Mouse (Mus musculus) duodenum, adult 2 months (tissue): ENCODE measurements around the gene Grk6. TPM values are rescaled to one million over a fixed set of nuclear protein-coding genes. Genes with fewer than 3 reads are reported as not detected.

ENCODE experiments used
- polyA plus RNA-seq: library from polyadenylated mRNA; depleted of rRNA; stranded (reverse); fragments of >200 nt; gene quantifications from 2 replicates; pipeline ENCODE4 v1.2.3, GENCODE M21; 2012; ENCODE audit warnings: low replicate concordance; rRNA removed

The Grk6 gene
- 25.7 and 27.4 TPM in 2 replicates for polyA plus RNA-seq

DNA sequence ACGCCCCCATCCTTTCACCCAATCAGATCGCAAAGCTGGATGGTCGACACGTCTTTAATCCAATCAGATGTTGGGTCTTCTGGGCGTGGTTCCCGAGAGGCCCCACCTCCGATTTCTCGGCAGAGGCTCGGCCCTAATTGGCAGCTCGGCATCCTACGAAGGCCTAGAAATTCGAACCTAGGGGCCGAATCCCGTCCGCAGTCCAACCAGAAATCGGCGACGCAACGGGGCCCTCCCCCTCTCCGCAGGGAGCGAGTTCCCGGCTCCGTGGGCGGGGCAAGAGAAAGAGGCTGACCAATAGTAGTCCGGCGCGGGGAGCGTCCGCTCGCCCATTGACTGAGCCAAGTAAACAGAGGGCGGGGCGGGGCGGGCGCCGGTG, at the start of gene Grk6:
Grk6 (plus strand) TSS at position 136 of the 379 bp plus-strand sequence.

GRCm38 (mm10) chr13:55398088-55398487, 46.8 kb upstream of the Grk6 start, which contains the start of gene Slc34a1:
TSS of gene Slc34a1 (plus strand) at chr13:55398187.

DNA sequence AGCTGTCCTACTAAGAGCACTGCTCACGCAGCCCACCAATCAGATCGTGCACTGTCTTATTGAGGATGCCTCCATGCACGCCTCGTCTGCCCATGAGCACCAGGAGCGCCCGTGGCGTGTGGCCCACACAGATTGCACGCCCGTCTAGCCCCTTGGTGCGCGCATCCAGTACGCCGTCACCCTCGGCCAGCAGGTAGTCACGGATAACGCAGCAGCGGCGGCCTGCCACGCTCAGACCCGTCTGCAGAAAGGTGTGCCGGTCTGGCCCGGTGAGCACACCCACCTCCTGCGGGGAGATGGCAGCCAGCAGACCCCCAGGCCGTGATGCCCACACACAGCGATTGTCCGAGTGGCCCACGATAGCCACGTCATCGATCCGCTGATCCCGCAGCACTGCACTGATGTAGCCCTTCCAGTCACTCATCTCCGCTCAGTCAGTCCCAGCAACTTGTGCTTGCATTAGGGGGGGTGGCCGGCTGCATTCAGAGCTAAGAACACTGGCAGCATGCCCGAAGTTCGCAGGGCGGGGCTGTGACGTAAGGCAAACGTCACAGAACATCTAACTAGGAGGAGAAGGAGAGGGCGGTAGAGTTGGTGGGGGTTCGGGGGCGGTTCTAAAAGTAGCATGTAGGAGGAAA, 30.0 kb upstream of the Grk6 start, which contains the start of gene Pfn3:
Pfn3 (minus strand) TSS at position 490 of the 638 bp plus-strand sequence.

GRCm38 (mm10) chr13:55426613-55427012, 18.3 kb upstream of the Grk6 start, which contains the start of gene F12:
TSS of gene F12 (minus strand) at chr13:55426793.

GRCm38 (mm10) chr13:55464027-55464884, 19.4 kb downstream of the Grk6 start, which contains the start of gene Prr7:
TSS of gene Prr7 (plus strand) at chr13:55464267.

GRCm38 (mm10) chr13:55487578-55488498, 43.0 kb downstream of the Grk6 start, which contains the start of gene Dbn1:
TSS of gene Dbn1 (minus strand) at chr13:55488111.

Other genes starting within 250 kb of the Grk6 start
- 7.6 and 9.0 TPM in 2 replicates for gene Nsd1, start 235.3 kb upstream of the Grk6 start, polyA plus RNA-seq
- gene Prelid1, start 124.6 kb upstream of the Grk6 start, polyA plus RNA-seq: 816 and 1,080 TPM in 2 replicates
- gene Rab24, start 123.1 kb upstream of the Grk6 start, polyA plus RNA-seq: 50.4 and 109 TPM in 2 replicates
- gene Mxd3, start 115.2 kb upstream of the Grk6 start, polyA plus RNA-seq: 6.6 and 8.8 TPM in 2 replicates
- 79.1 and 91.4 TPM in 2 replicates for gene Lman2, start 82.3 kb upstream of the Grk6 start, polyA plus RNA-seq
- gene Rgs14, start 75.3 kb upstream of the Grk6 start, polyA plus RNA-seq: 5.0 and 14.5 TPM in 2 replicates
- gene Slc34a1, start 46.9 kb upstream of the Grk6 start, polyA plus RNA-seq: 0.12 and 0.28 TPM in 2 replicates
- gene Pfn3, start 29.8 kb upstream of the Grk6 start, polyA plus RNA-seq: not detected in 2 replicates
- gene F12, start 18.3 kb upstream of the Grk6 start, polyA plus RNA-seq: 0.13 and 0.63 TPM in 2 replicates
- 5.1 and 13.9 TPM in 2 replicates for gene Prr7, start 19.2 kb downstream of the Grk6 start, polyA plus RNA-seq
- 10.7 and 14.9 TPM in 2 replicates for gene Dbn1, start 43.0 kb downstream of the Grk6 start, polyA plus RNA-seq
- gene Pdlim7, start 68.6 kb downstream of the Grk6 start, polyA plus RNA-seq: 54.3 and 103 TPM in 2 replicates
- 11.7 and 26.9 TPM in 2 replicates for gene Dok3, start 84.2 kb downstream of the Grk6 start, polyA plus RNA-seq
- gene Ddx41, start 91.6 kb downstream of the Grk6 start, polyA plus RNA-seq: 36.9 and 37.2 TPM in 2 replicates
- gene Fam193b, start 126.0 kb downstream of the Grk6 start, polyA plus RNA-seq: 71.0 and 75.1 TPM in 2 replicates
- 19.5 and 29.4 TPM in 2 replicates for gene Tmed9, start 128.7 kb downstream of the Grk6 start, polyA plus RNA-seq
- gene B4galt7, start 154.8 kb downstream of the Grk6 start, polyA plus RNA-seq: 16.1 and 17.0 TPM in 2 replicates
- 4.8 and 8.4 TPM in 2 replicates for gene Caml, start 177.9 kb downstream of the Grk6 start, polyA plus RNA-seq
- gene Ddx46, start 190.0 kb downstream of the Grk6 start, polyA plus RNA-seq: 3.5 and 5.7 TPM in 2 replicates
- gene B230219D22Rik, start 248.1 kb downstream of the Grk6 start, polyA plus RNA-seq: 3.9 and 6.0 TPM in 2 replicates